Mouse (Mus musculus) E14TG2a.4 (cell line): ENCODE results near the gene Tnfaip1.

Source experiments
- CTCF ChIP-seq: conservative IDR thresholded peaks from 2 replicates; pipeline ENCODE4 v1.5.1; 2014; ENCODE audit warnings: low read length
- NANOG ChIP-seq: IDR thresholded peaks from 2 replicates; pipeline ENCODE4 v1.6.1; 2014; ENCODE audit warnings: borderline replicate concordance, low read length, mixed read lengths

- TF ChIP-seq CTCF (no peak), NANOG (no peak)
Observed at GRCm38 (mm10) chr11:78555623-78556022, 19.5 kb upstream of the Tnfaip1 start.
